Mouse (Mus musculus): Measurements from ENCODE around the gene Abcd2.

GRCm38 (mm10) chr15:91153311-91153710 lies 38.3 kb downstream of the Abcd2 start:
- TF ChIP-seq CHD2 (IDR thresholded peaks at IDR 0.05; ENCODE audit: low read depth, low read length) (no peak), HCFC1 (IDR thresholded peaks at IDR 0.05; ENCODE audit: borderline replicate concordance, insufficient read depth, low read length) (no peak)
